Mouse (Mus musculus): Measurements from ENCODE around the gene Hivep3. TPM values are rescaled to one million over a fixed set of nuclear protein-coding genes. Genes with fewer than 3 reads are reported as not detected.

The Hivep3 gene
- total and polyA plus RNA-seq, 3 experiments: not detected

DNA sequence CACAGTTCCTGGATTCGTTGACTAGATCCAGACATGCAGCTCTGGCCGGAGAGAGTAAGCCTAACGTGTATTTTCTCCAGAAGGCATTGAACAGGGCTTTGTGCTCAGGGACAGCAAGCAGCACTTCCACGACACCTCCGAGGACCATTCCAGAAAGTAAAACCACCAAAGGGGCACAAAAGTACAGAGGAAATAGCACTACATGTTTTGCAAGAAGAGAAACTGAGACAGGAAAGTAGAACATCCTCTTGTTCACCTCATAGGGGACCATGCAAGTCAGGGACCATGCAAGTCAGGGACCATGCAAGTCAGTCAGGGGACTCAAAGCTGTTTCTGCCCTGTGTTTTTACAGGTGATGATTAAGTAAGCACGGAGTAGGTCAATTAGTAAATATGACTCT, 272.5 kb downstream of the Hivep3 start:
- Histone ChIP-seq H3K79me2 (ENCODE audit: control insufficient read depth, insufficient read depth, low read length, poor library complexity) (no peaks in the 10 kb centered on the region), H3K36me3 (ENCODE audit: control insufficient read depth in 1 of 2, insufficient read depth in 2 of 2, low read length in 2 of 2) (no peaks in the 10 kb centered on the region)

DNA sequence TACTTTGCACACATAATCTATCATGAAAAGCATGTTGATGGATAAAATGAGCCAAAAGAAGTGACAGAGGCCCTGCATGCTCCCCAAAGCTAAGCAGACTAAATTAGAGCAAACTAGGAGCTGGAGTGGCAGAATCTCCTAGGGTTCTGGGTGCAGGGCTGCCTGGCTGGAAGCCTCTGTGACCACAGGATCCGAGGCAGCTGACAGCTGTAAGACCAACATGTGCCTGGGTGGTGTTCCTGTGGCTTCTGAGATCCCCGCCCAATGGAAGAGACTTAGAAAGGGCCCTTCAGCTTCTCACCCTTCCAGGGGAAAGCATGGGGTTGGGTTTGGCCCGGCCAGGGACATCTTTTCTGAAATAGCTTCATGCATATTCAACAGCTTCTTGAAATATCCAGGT, 274.3 kb downstream of the Hivep3 start:
- Histone ChIP-seq H3K27me3 (ENCODE audit: control insufficient read depth in 1 of 2, insufficient read depth in 2 of 2, low read length in 2 of 2) (no peaks in the 10 kb centered on the region), H3K9ac (ENCODE audit: control insufficient read depth, low read depth, low read length, poor library complexity, severe bottlenecking) (no peak overlapping the region), H3K9me3 (replicated peaks; ENCODE audit: insufficient read depth, low read length) (no peaks in the 10 kb centered on the region), H3K36me3 (ENCODE audit: control insufficient read depth in 1 of 2, insufficient read depth in 2 of 2, low read length in 2 of 2) (no peaks in the 10 kb centered on the region), H3K4me1 (ENCODE audit: control insufficient read depth in 1 of 2, insufficient read depth in 2 of 2, low read length in 2 of 2) (no peaks in the 10 kb centered on the region), H3K79me2 (ENCODE audit: control insufficient read depth, insufficient read depth, low read length, poor library complexity) (no peaks in the 10 kb centered on the region), H3K27ac (ENCODE audit: control insufficient read depth, low read depth, low read length) (no peak overlapping the region), H3K4me3 (ENCODE audit: control insufficient read depth in 1 of 2, insufficient read depth in 1 of 2, low read depth in 2 of 2, low read length in 2 of 2) (no peak overlapping the region)
- TF ChIP-seq ZMIZ1 (IDR thresholded peaks at IDR 0.05; ENCODE audit: low read depth, low read length) (no peak), CHD2 (IDR thresholded peaks at IDR 0.05; ENCODE audit: low read length) (no peak), EP300 (IDR thresholded peaks at IDR 0.05; ENCODE audit: low read depth in 1 of 2, low read length in 2 of 2) (no peak), ZKSCAN1 (IDR thresholded peaks at IDR 0.05; ENCODE audit: low read depth, low read length) (no peak), NRF1 (IDR thresholded peaks at IDR 0.05; ENCODE audit: insufficient read depth, low read depth, low read length, poor library complexity, severe bottlenecking) (no peak), ZNF384 (IDR thresholded peaks at IDR 0.05; ENCODE audit: low read depth, low read length) (no peak), CHD1 (IDR thresholded peaks at IDR 0.05; ENCODE audit: low read depth, low read length) (no peak), MAX (IDR thresholded peaks at IDR 0.05; ENCODE audit: low read length) (no peak)
- DNase-seq (ENCODE audit: low read depth, low spot score): no peak

More for the DNA sequence above, 272.5 kb downstream of the Hivep3 start:
- no peaks in the 10 kb centered on the region for H3K4me1 ChIP-seq (ENCODE audit: control insufficient read depth in 1 of 2, insufficient read depth in 2 of 2, low read length in 2 of 2)
- H3K4me3 ChIP-seq (ENCODE audit: control insufficient read depth in 1 of 2, insufficient read depth in 1 of 2, low read depth in 2 of 2, low read length in 2 of 2): no peak overlapping the region
- no peak overlapping the region for H3K27ac ChIP-seq (ENCODE audit: control insufficient read depth, low read depth, low read length)
- no peak for DNase-seq (ENCODE audit: low read depth, low spot score)
- TF ChIP-seq MAFK (IDR thresholded peaks at IDR 0.05; ENCODE audit: borderline replicate concordance, low read depth, low read length) (no peak), TBP (IDR thresholded peaks at IDR 0.05; ENCODE audit: low read depth, low read length) (no peak), NELFE (IDR thresholded peaks at IDR 0.05; ENCODE audit: low read depth, low read length) (no peak), MYC (IDR thresholded peaks at IDR 0.05; ENCODE audit: low read depth, low read length) (no peak), UBTF (IDR thresholded peaks at IDR 0.05; ENCODE audit: borderline replicate concordance, insufficient read depth, low read depth, low read length) (no peak), SIN3A (IDR thresholded peaks at IDR 0.05; ENCODE audit: low read length) (no peak), USF1 (IDR thresholded peaks at IDR 0.05; ENCODE audit: low read depth, low read length) (no peak), SMC3 (IDR thresholded peaks at IDR 0.05; ENCODE audit: low read depth, low read length) (no peak), ZNF384 (IDR thresholded peaks at IDR 0.05; ENCODE audit: low read depth, low read length) (no peak)
- H3K9me3 ChIP-seq (replicated peaks; ENCODE audit: insufficient read depth, low read length): no peaks in the 10 kb centered on the region
- no peak overlapping the region for H3K9ac ChIP-seq (ENCODE audit: control insufficient read depth, low read depth, low read length, poor library complexity, severe bottlenecking)
- H3K27me3 ChIP-seq (ENCODE audit: control insufficient read depth in 1 of 2, insufficient read depth in 2 of 2, low read length in 2 of 2): no peaks in the 10 kb centered on the region

DNA sequence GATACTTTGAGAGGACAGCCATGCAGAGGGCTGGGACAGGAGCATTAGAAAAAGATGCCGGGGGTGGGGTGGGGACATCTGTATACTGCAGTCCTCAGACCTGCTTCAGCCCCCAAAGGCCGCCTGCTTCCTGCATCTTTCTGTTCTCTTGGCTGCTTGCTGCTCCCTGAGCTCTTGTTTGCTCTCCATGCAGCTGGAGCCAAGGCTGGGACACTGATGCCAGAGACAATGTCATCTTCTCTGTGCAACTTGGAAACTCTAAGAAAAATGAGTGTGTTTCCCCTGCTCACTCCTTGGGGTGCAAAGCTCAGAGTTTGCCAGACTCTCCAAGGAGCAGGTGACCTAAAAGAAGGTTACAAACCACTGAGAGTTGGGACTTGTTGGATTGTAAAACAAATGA, 275.6 kb downstream of the Hivep3 start:
- no peak overlapping the region for H3K9ac ChIP-seq (ENCODE audit: control insufficient read depth, low read depth, low read length, poor library complexity, severe bottlenecking)
- no peaks in the 10 kb centered on the region for H3K27me3 ChIP-seq (ENCODE audit: control insufficient read depth in 1 of 2, insufficient read depth in 2 of 2, low read length in 2 of 2)
- H3K4me1 ChIP-seq (ENCODE audit: control insufficient read depth in 1 of 2, insufficient read depth in 2 of 2, low read length in 2 of 2): no peaks in the 10 kb centered on the region
- no peaks in the 10 kb centered on the region for H3K36me3 ChIP-seq (ENCODE audit: control insufficient read depth in 1 of 2, insufficient read depth in 2 of 2, low read length in 2 of 2)
- no peaks in the 10 kb centered on the region for H3K79me2 ChIP-seq (ENCODE audit: control insufficient read depth, insufficient read depth, low read length, poor library complexity)
- no peak overlapping the region for H3K4me3 ChIP-seq (ENCODE audit: control insufficient read depth in 1 of 2, insufficient read depth in 1 of 2, low read depth in 2 of 2, low read length in 2 of 2)
- TF ChIP-seq CHD2 (IDR thresholded peaks at IDR 0.05; ENCODE audit: low read length) (no peak), EP300 (IDR thresholded peaks at IDR 0.05; ENCODE audit: low read depth in 1 of 2, low read length in 2 of 2) (no peak), ZC3H11A (IDR thresholded peaks at IDR 0.05; ENCODE audit: low read depth, low read length) (no peak)
- no peak for DNase-seq (ENCODE audit: low read depth, low spot score)
- H3K9me3 ChIP-seq (replicated peaks; ENCODE audit: insufficient read depth, low read length): no peaks in the 10 kb centered on the region
- H3K27ac ChIP-seq (ENCODE audit: control insufficient read depth, low read depth, low read length): no peak overlapping the region

Measured in MEL (cell line).